Mouse (Mus musculus): ENCODE results near the gene Fgfr2. TPM values are rescaled to one million over a fixed set of nuclear protein-coding genes. Genes with fewer than 3 reads are reported as not detected.
"Not testable (repeated sequence)": the region's sequence is repeated elsewhere in the genome, so short reads cannot be mapped to it uniquely, and the experiment has no call there.

Gene Fgfr2
- polyA plus RNA-seq, 1 experiment from 2014 or later = 33.9 TPM

- H3K4me2 ChIP-seq; H3K9me3 ChIP-seq; H3K4me3 ChIP-seq; H3K27ac ChIP-seq; H3K27me3 ChIP-seq; H3K4me1 ChIP-seq (replicated peaks); H3K9ac ChIP-seq; ATAC-seq (ENCODE audit: low FRiP score); H3K36me3 ChIP-seq: not testable (repeated sequence)
- 73% methylated on average over 2 of the region's 2 CpGs for WGBS
Observed at GRCm38 (mm10) chr7:131059808-131060207, 2063.3 kb downstream of the Fgfr2 start.

DNA sequence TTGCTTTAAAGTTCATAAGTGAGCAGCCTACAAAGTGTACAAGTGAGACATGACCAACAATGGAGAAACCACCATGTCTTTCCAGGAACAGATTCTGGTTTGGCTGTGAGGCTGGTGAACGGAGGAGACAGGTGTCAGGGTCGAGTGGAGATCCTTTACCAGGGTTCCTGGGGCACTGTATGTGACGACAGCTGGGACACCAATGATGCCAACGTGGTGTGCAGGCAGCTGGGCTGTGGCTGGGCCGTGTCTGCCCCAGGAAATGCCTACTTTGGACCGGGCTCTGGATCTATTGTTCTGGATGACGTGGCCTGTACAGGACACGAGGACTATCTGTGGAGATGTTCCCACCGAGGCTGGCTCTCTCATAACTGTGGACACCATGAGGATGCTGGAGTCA is 2065.2 kb downstream of the Fgfr2 start:
- H3K4me3 ChIP-seq; H3K27me3 ChIP-seq; H3K27ac ChIP-seq; H3K36me3 ChIP-seq; H3K9me3 ChIP-seq; H3K9ac ChIP-seq; H3K4me2 ChIP-seq; H3K4me1 ChIP-seq (replicated peaks); ATAC-seq (ENCODE audit: low FRiP score): not testable (repeated sequence)
- 79% methylated on average over 9 of the region's 9 CpGs for WGBS

DNA sequence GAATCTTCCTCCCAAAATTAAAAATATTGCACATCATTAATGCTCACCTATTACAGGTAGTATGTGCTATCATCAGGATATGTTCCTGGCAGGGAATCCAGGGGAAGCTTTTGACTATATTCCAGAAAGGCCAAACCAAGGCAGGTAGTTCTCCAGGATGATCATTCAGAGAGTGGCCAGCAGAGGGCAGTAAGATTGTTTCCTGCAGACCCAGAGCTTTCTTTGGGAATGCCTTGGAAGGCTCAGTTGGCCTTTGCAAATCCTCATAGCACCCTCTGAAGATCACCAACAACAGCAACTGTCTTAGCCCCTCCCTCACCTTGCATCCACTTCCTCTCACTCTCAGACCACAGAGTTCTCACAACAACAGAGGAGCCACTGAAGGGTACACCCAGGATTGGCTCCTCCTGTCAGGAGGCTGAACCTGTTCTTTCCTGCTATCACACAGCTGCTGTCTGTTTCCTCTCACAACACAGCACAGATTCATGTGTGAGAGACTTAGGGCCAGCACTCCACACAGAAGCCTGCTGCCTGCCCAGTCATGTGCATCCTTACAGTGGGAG is 2068.3 kb downstream of the Fgfr2 start:
- no peak for ATAC-seq (ENCODE audit: low FRiP score)
- no peaks in the 10 kb centered on the region for H3K4me1 ChIP-seq (replicated peaks)

GRCm38 (mm10) chr7:131049829-131050228 is 2073.3 kb downstream of the Fgfr2 start:
- not testable (repeated sequence) for ATAC-seq (ENCODE audit: low FRiP score); H3K9ac ChIP-seq; H3K4me2 ChIP-seq; H3K4me1 ChIP-seq (replicated peaks); H3K27me3 ChIP-seq; H3K27ac ChIP-seq; H3K4me3 ChIP-seq; H3K9me3 ChIP-seq; H3K36me3 ChIP-seq
- 88% methylated on average over 8 of the region's 8 CpGs for WGBS

More for the DNA sequence above, 2068.3 kb downstream of the Fgfr2 start:
- Histone ChIP-seq H3K9ac (no peak overlapping the region), H3K4me3 (no peak overlapping the region), H3K36me3 (no peaks in the 10 kb centered on the region), H3K4me2 (no peak overlapping the region), H3K27me3 (no peaks in the 10 kb centered on the region), H3K9me3 (no peaks in the 10 kb centered on the region), H3K27ac (no peak overlapping the region)

DNA sequence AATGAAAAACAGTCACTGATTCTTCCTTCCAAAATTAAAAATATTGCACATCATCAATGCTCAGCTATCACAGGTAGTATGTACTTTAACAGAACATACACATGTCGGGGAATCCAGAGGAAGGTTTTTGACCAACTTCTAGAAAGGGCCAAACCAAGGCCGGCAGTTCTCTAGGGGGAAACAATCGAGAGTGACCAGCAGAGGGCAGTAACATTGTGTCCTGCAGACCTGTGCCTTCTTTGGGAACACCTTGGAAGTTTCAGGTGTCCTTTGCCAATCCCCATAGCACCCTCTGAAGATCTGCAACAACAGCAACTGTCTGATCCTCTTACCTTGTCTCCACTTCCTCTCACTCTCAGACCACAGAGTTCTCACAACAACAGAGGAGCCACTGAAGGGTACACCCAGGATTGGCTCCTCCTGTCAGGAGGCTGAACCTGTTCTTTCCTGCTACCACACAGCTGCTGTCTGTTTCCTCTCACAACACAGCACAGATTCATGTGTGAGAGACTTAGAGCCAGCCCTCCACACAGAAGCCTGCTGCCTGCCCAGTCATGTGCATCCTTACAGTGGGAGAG is 2077.8 kb downstream of the Fgfr2 start:
- H3K27ac ChIP-seq; H3K4me2 ChIP-seq; H3K27me3 ChIP-seq; ATAC-seq (ENCODE audit: low FRiP score); H3K9ac ChIP-seq; H3K9me3 ChIP-seq; H3K4me3 ChIP-seq; H3K36me3 ChIP-seq; H3K4me1 ChIP-seq (replicated peaks): not testable (repeated sequence)
- WGBS = 31% methylated on average over 3 of the region's 3 CpGs

GRCm38 (mm10) chr7:131042657-131043056 is 2080.5 kb downstream of the Fgfr2 start:
- Histone ChIP-seq H3K27me3 (no peaks in the 10 kb centered on the region), H3K4me1 (replicated peaks) (no peaks in the 10 kb centered on the region), H3K4me3 (no peak overlapping the region), H3K36me3 (no peaks in the 10 kb centered on the region), H3K27ac (no peak overlapping the region), H3K9ac (no peak overlapping the region), H3K4me2 (no peak overlapping the region), H3K9me3 (no peaks in the 10 kb centered on the region)
- no peak for ATAC-seq (ENCODE audit: low FRiP score)
- WGBS = 65% methylated on average over 1 of the region's 1 CpGs

GRCm38 (mm10) chr7:131040760-131041159 is 2082.4 kb downstream of the Fgfr2 start:
- not testable (repeated sequence) for ATAC-seq (ENCODE audit: low FRiP score); H3K9ac ChIP-seq; H3K9me3 ChIP-seq; H3K27me3 ChIP-seq; H3K36me3 ChIP-seq; H3K27ac ChIP-seq; H3K4me2 ChIP-seq; H3K4me3 ChIP-seq; H3K4me1 ChIP-seq (replicated peaks)
- WGBS = 89% methylated on average over 8 of the region's 8 CpGs

GRCm38 (mm10) chr7:131037083-131037482 is 2086.1 kb downstream of the Fgfr2 start:
- H3K27me3 ChIP-seq = no peaks in the 10 kb centered on the region
- 95% methylated on average over 2 of the region's 2 CpGs for WGBS
- H3K27ac ChIP-seq = no peak overlapping the region
- H3K9me3 ChIP-seq = no peaks in the 10 kb centered on the region
- H3K4me1 ChIP-seq (replicated peaks) = no peaks in the 10 kb centered on the region
- no peak overlapping the region for H3K4me2 ChIP-seq
- H3K9ac ChIP-seq = no peak overlapping the region
- no peak overlapping the region for H3K4me3 ChIP-seq
- no peaks in the 10 kb centered on the region for H3K36me3 ChIP-seq
- no peak for ATAC-seq (ENCODE audit: low FRiP score)

DNA sequence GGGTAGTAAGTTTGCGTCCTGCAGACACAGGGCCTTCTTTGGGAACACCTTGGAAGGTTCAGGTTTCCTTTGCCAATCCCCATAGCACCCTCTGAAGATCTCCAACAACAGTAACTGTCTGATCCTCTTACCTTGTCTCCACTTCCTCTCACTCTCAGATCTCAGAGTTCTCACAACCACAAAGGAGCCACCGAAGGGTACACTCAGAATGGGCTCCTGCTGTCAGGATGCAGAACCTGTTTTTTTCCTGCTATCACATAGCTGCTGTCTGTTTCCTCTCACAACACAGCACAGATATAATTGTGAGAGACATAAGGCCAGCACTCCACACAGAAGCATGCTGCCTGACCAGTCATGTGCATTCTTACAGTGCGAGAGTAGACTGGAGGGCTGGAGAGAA is 2086.8 kb downstream of the Fgfr2 start:
- no peaks in the 10 kb centered on the region for H3K4me1 ChIP-seq (replicated peaks)
- no peak overlapping the region for H3K4me2 ChIP-seq
- H3K36me3 ChIP-seq = no peaks in the 10 kb centered on the region
- H3K4me3 ChIP-seq = no peak overlapping the region
- no peak overlapping the region for H3K27ac ChIP-seq
- WGBS = 89% methylated on average over 3 of the region's 3 CpGs
- no peak overlapping the region for H3K9ac ChIP-seq
- H3K9me3 ChIP-seq = no peaks in the 10 kb centered on the region
- no peaks in the 10 kb centered on the region for H3K27me3 ChIP-seq
- no peak for ATAC-seq (ENCODE audit: low FRiP score)

- H3K4me1 ChIP-seq (replicated peaks) = no peaks in the 10 kb centered on the region
- no peak for ATAC-seq (ENCODE audit: low FRiP score)
- no peak within 1 kb of the TSS for H3K9ac ChIP-seq
- no peak within 1 kb of the TSS for H3K4me2 ChIP-seq
- H3K27ac ChIP-seq = no peak within 1 kb of the TSS
- no peaks in the 10 kb centered on the region for H3K36me3 ChIP-seq
- 86% methylated on average over 5 of the region's 5 CpGs for WGBS
- no peak within 1 kb of the TSS for H3K4me3 ChIP-seq
- H3K9me3 ChIP-seq = no peaks in the 10 kb centered on the region
- H3K27me3 ChIP-seq = no peaks in the 10 kb centered on the region
Observed at GRCm38 (mm10) chr7:131031755-131032154, 2091.4 kb downstream of the Fgfr2 start, which contains the start of gene Dmbt1. Gene Dmbt1, plus strand, starts transcription at chr7:131032053.

DNA sequence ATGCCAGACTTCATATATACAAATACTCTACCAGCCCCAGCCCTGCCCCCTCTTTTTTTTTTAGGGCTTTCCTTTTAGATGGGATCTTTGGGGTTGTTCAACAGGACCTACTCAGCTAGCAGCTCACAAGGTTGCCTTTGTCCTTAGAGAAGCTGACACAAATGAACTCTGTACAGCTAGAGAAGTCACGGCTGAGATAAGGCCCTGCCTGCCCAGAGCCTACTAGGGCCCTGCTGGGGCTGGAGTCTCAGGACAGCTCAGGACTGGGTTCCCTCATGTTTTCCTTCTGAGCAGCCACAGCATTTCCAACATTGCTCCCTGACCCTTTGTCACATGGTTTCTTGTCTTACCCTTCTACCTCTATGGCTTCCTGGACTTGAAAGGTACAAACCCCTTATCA is 2095.6 kb downstream of the Fgfr2 start:
- Histone ChIP-seq H3K4me3 (no peak overlapping the region), H3K27ac (no peak overlapping the region), H3K9ac (no peak overlapping the region), H3K36me3 (no peaks in the 10 kb centered on the region), H3K27me3 (peaks cover 5% of the 10 kb centered on the region; the same call in 1 of the 2 replicates), H3K9me3 (no peaks in the 10 kb centered on the region), H3K4me2 (no peak overlapping the region), H3K4me1 (replicated peaks) (no peaks in the 10 kb centered on the region)
- ATAC-seq (ENCODE audit: low FRiP score) = no peak
- 59% methylated on average over 1 of the region's 1 CpGs for WGBS

DNA sequence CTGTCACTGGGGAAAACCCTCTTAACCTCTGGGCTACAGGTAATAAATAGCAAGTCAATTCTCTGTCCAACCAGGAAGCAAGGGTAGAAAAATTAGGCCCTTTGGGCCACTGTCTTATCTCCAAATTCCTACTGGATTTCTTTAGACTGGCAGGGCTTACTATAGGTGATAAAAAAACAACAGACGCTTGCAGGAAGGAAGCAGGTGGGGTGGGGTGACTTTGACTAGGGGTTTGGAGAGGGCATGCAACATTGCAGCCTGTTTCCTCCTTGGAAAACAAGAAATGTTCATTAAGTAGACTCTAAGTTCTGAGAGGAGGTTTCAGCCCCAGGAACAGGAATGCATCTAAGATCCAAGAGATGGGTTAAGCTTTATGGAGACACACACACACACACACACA is 2098.3 kb downstream of the Fgfr2 start:
- Histone ChIP-seq H3K4me2 (no peak overlapping the region), H3K27ac (no peak overlapping the region), H3K4me1 (replicated peaks) (no peaks in the 10 kb centered on the region), H3K27me3 (peaks cover 5% of the 10 kb centered on the region; the same call in 1 of the 2 replicates), H3K4me3 (no peak overlapping the region), H3K9me3 (no peaks in the 10 kb centered on the region), H3K36me3 (no peaks in the 10 kb centered on the region), H3K9ac (no peak overlapping the region)
- no peak for ATAC-seq (ENCODE audit: low FRiP score)
- 95% methylated on average over 1 of the region's 1 CpGs for WGBS

DNA sequence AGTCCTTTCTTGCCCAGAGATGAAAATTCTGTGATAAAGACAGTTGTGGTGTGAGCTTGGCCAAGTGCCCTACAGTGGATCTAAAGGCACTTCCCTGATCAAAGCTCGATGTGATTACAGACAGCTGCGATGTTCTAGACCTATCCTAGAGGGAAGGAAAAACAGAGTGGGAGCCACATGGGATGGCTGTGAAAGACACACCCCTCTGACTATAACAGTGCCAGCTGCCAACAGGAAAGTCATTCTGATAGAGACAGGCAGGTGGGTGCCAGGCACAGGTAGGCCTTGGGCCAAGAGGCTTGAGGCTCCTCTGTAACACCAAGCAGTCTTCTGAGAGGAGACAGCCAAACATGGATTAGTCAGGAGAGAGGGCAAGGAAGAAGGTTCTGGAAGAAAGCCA is 2104.0 kb downstream of the Fgfr2 start:
- WGBS = 93% methylated on average over 2 of the region's 2 CpGs
- Histone ChIP-seq H3K9me3 (no peaks in the 10 kb centered on the region; the same call in 1 of the 2 replicates), H3K4me3 (no peak overlapping the region), H3K4me2 (no peak overlapping the region), H3K27ac (no peak overlapping the region), H3K36me3 (no peaks in the 10 kb centered on the region), H3K9ac (no peak overlapping the region), H3K27me3 (no peaks in the 10 kb centered on the region), H3K4me1 (replicated peaks) (no peaks in the 10 kb centered on the region)
- ATAC-seq (ENCODE audit: low FRiP score) = no peak
